Mouse (Mus musculus): ENCODE results near the gene Lhx2. TPM values are rescaled to one million over a fixed set of nuclear protein-coding genes. Genes with fewer than 3 reads are reported as not detected.
A peak's percentile ranks its signal among the peaks of the same experiment; 100 is the strongest.

Lhx2 gene
- polyA plus RNA-seq, 1 experiment from 2014 or later = 1.2 TPM

DNA sequence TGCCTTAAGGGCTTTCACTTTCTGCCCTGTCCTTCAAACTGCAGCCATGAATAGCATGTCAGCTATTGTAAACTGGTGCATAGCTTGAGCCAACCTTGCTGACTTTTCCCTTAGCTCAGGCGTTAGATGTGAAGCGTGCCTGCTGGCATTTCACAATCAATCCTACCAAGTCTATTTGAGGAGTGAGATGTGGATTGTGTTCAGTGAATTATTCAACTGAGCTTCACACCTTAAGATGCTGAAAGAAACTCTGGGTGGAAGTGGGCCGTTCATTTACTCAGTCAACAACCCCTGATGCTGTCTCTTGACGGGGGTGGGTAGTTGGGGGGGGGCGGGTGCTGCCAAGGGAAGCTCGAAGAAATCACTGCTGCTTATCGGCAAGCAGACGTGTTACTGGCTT is 15.7 kb upstream of the Lhx2 start:
- no peak overlapping the region for H3K4me2 ChIP-seq (ENCODE audit: low read depth, low read length)
- no peak overlapping the region for H3K9ac ChIP-seq (replicated peaks; ENCODE audit: low read depth, low read length)
- no peaks in the 10 kb centered on the region for H3K36me3 ChIP-seq (ENCODE audit: control insufficient read depth, insufficient read depth, low read length)
- H3K27ac ChIP-seq (ENCODE audit: low read depth, low read length) = no peak overlapping the region
- H3K9me3 ChIP-seq (ENCODE audit: control insufficient read depth, low read length) = no peaks in the 10 kb centered on the region
- no peak overlapping the region for H3K4me3 ChIP-seq (ENCODE audit: low read depth, low read length)
- H3K27me3 ChIP-seq (ENCODE audit: control insufficient read depth, insufficient read depth, low read length) = no peaks in the 10 kb centered on the region
- no peaks in the 10 kb centered on the region for H3K4me1 ChIP-seq (ENCODE audit: control insufficient read depth, insufficient read depth, low read length)
- 66% methylated on average over 8 of the region's 8 CpGs for WGBS
- no peak for ATAC-seq (ENCODE audit: low read depth)

DNA sequence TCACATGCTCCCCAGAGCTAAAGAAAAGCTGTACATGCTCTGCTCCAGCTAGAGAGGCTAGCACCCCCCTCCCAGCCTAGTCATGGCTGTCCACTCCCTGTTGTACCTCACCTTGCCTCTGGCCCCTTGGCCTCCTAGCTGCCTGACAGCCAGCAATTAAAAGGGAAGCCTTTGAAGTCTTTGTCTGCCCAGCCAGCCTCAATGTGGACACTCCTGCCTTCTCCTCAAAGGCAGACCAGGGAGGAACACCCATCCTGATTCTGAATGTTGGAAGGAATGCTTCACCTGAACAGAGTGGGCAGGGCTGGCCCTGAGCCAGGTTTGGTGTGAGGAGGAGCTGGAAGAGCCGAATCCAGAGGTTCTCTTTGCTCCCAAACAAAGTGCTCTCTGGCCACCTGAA is 12.4 kb upstream of the Lhx2 start:
- ATAC-seq (ENCODE audit: low read depth) = no peak
- WGBS = 57% methylated on average over 1 of the region's 1 CpGs

DNA sequence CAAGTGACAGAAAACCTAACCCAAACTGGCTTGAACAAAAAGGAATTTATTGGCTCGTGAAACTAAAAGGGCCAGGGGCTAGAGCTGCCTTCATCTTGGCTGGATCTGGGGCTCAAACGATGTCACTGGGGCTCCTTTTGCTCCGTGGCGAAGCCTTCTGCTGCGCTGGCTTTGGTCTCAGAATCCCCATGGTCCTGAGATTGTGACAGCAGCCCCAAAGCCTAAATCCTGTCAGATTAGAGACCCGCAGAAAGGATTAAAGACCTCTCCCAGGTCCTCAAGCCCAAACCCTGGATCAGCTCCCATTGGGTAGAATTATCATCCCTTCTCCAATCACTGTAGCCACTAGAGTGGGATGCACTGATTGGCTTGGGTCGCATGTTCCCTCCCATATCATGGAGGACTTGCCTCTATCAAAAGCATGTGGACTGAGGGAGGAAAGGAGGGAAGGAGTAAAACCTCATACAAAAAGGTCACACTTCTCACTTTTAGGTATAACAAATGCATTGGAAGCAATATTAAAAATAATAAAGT is 5.4 kb upstream of the Lhx2 start:
- no peak overlapping the region for H3K27ac ChIP-seq (ENCODE audit: low read depth, low read length)
- no peak overlapping the region for H3K4me2 ChIP-seq (ENCODE audit: low read depth, low read length)
- no peaks in the 10 kb centered on the region for H3K9me3 ChIP-seq (ENCODE audit: control insufficient read depth, low read length)
- ATAC-seq (ENCODE audit: low read depth) = no peak
- 38% methylated on average over 7 of the region's 7 CpGs for WGBS
- H3K36me3 ChIP-seq (ENCODE audit: control insufficient read depth, insufficient read depth, low read length) = no peaks in the 10 kb centered on the region
- no peaks in the 10 kb centered on the region for H3K4me1 ChIP-seq (ENCODE audit: control insufficient read depth, insufficient read depth, low read length)
- no peak overlapping the region for H3K9ac ChIP-seq (replicated peaks; ENCODE audit: low read depth, low read length)
- peaks cover 47% of the 10 kb centered on the region for H3K27me3 ChIP-seq (ENCODE audit: control insufficient read depth, insufficient read depth, low read length)
- H3K4me3 ChIP-seq (ENCODE audit: low read depth, low read length) = no peak overlapping the region

More for the DNA sequence above, 12.4 kb upstream of the Lhx2 start:
- H3K36me3 ChIP-seq (ENCODE audit: control insufficient read depth, insufficient read depth, low read length) = no peaks in the 10 kb centered on the region
- no peak overlapping the region for H3K9ac ChIP-seq (replicated peaks; ENCODE audit: low read depth, low read length)
- no peaks in the 10 kb centered on the region for H3K4me1 ChIP-seq (ENCODE audit: control insufficient read depth, insufficient read depth, low read length)
- 0 out of 2 replicates have a peak, but pooled peaks cover under 1% of the 10 kb centered on the region for H3K27me3 ChIP-seq (ENCODE audit: control insufficient read depth, insufficient read depth, low read length)
- no peaks in the 10 kb centered on the region for H3K9me3 ChIP-seq (ENCODE audit: control insufficient read depth, low read length)
- H3K27ac ChIP-seq (ENCODE audit: low read depth, low read length) = no peak overlapping the region
- no peak overlapping the region for H3K4me2 ChIP-seq (ENCODE audit: low read depth, low read length)
- no peak overlapping the region for H3K4me3 ChIP-seq (ENCODE audit: low read depth, low read length)

GRCm38 (mm10) chr2:38336606-38337005 is 2.5 kb upstream of the Lhx2 start:
- no peak overlapping the region for H3K27ac ChIP-seq (ENCODE audit: low read depth, low read length)
- H3K9ac ChIP-seq (replicated peaks; ENCODE audit: low read depth, low read length) = no peak overlapping the region
- no peaks in the 10 kb centered on the region for H3K36me3 ChIP-seq (ENCODE audit: control insufficient read depth, insufficient read depth, low read length)
- 3% methylated on average over 17 of the region's 17 CpGs for WGBS
- H3K9me3 ChIP-seq (ENCODE audit: control insufficient read depth, low read length) = no peaks in the 10 kb centered on the region
- H3K4me2 ChIP-seq (ENCODE audit: low read depth, low read length) = no peak overlapping the region
- no peak overlapping the region for H3K4me3 ChIP-seq (ENCODE audit: low read depth, low read length)
- no peak for ATAC-seq (ENCODE audit: low read depth)
- H3K27me3 ChIP-seq (ENCODE audit: control insufficient read depth, insufficient read depth, low read length) = peaks cover 64% of the 10 kb centered on the region
- H3K4me1 ChIP-seq (ENCODE audit: control insufficient read depth, insufficient read depth, low read length) = peaks cover 8% of the 10 kb centered on the region; the same call in 1 of the 2 replicates

DNA sequence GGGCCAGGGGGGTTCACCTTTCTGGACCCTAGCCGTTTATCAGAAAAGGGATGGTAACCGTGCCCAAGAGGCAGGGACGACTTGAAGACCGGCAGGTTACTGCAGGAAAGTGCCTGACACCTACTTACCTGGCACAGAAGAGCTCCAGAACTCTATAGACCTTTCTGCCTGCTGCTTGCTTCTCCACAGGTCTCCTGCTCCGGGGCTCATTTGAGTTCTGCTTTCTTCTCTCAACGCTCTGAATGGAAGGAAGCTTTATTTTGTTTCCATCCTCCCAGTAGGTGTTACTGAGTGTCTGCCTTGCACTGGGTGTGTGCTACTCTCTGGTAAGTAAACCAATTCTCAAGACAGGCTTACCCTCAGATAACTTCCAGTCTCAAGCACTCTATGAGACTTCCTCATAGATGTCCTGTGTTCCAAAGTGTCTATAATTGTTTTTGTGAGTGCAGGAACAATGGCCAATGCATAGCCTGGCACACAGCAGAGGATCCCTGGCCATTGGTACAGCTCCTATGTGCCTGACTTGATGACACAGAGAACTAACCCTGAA is 1.9 kb upstream of the Lhx2 start:
- under 1% methylated on average over 6 of the region's 6 CpGs for WGBS
- no peak for ATAC-seq (ENCODE audit: low read depth)
- Histone ChIP-seq H3K4me2 (ENCODE audit: low read depth, low read length) (no peak overlapping the region), H3K9me3 (ENCODE audit: control insufficient read depth, low read length) (no peaks in the 10 kb centered on the region), H3K4me1 (ENCODE audit: control insufficient read depth, insufficient read depth, low read length) (peaks cover 8% of the 10 kb centered on the region; the same call in 1 of the 2 replicates), H3K27ac (ENCODE audit: low read depth, low read length) (no peak overlapping the region), H3K9ac (replicated peaks; ENCODE audit: low read depth, low read length) (no peak overlapping the region), H3K4me3 (ENCODE audit: low read depth, low read length) (no peak overlapping the region), H3K27me3 (ENCODE audit: control insufficient read depth, insufficient read depth, low read length) (peaks cover 68% of the 10 kb centered on the region), H3K36me3 (ENCODE audit: control insufficient read depth, insufficient read depth, low read length) (no peaks in the 10 kb centered on the region)

GRCm38 (mm10) chr2:38337681-38338080 is 1.4 kb upstream of the Lhx2 start:
- H3K4me3 ChIP-seq (ENCODE audit: low read depth, low read length) = no peak overlapping the region
- WGBS = 7% methylated on average over 5 of the region's 5 CpGs

GRCm38 (mm10) chr2:38338348-38338932 is 641 bp upstream of the Lhx2 start:
- 0% methylated on average over 5 of the region's 5 CpGs for WGBS
- Histone ChIP-seq H3K4me2 (ENCODE audit: low read depth, low read length) (no peak overlapping the region), H3K4me1 (ENCODE audit: control insufficient read depth, insufficient read depth, low read length) (peaks cover 8% of the 10 kb centered on the region; the same call in 1 of the 2 replicates), H3K27me3 (ENCODE audit: control insufficient read depth, insufficient read depth, low read length) (peaks cover 72% of the 10 kb centered on the region), H3K9ac (replicated peaks; ENCODE audit: low read depth, low read length) (no peak overlapping the region), H3K36me3 (ENCODE audit: control insufficient read depth, insufficient read depth, low read length) (no peaks in the 10 kb centered on the region), H3K4me3 (ENCODE audit: low read depth, low read length) (no peak overlapping the region), H3K9me3 (ENCODE audit: control insufficient read depth, low read length) (no peaks in the 10 kb centered on the region), H3K27ac (ENCODE audit: low read depth, low read length) (no peak overlapping the region)
- ATAC-seq (ENCODE audit: low read depth) = no peak

More at GRCm38 (mm10) chr2:38337681-38338080, 1.4 kb upstream of the Lhx2 start:
- ATAC-seq (ENCODE audit: low read depth) = no peak
- H3K27me3 ChIP-seq (ENCODE audit: control insufficient read depth, insufficient read depth, low read length) = peaks cover 72% of the 10 kb centered on the region
- H3K36me3 ChIP-seq (ENCODE audit: control insufficient read depth, insufficient read depth, low read length) = no peaks in the 10 kb centered on the region
- peaks cover 8% of the 10 kb centered on the region; the same call in 1 of the 2 replicates for H3K4me1 ChIP-seq (ENCODE audit: control insufficient read depth, insufficient read depth, low read length)
- H3K9ac ChIP-seq (replicated peaks; ENCODE audit: low read depth, low read length) = no peak overlapping the region
- H3K9me3 ChIP-seq (ENCODE audit: control insufficient read depth, low read length) = no peaks in the 10 kb centered on the region
- no peak overlapping the region for H3K4me2 ChIP-seq (ENCODE audit: low read depth, low read length)
- H3K27ac ChIP-seq (ENCODE audit: low read depth, low read length) = no peak overlapping the region

DNA sequence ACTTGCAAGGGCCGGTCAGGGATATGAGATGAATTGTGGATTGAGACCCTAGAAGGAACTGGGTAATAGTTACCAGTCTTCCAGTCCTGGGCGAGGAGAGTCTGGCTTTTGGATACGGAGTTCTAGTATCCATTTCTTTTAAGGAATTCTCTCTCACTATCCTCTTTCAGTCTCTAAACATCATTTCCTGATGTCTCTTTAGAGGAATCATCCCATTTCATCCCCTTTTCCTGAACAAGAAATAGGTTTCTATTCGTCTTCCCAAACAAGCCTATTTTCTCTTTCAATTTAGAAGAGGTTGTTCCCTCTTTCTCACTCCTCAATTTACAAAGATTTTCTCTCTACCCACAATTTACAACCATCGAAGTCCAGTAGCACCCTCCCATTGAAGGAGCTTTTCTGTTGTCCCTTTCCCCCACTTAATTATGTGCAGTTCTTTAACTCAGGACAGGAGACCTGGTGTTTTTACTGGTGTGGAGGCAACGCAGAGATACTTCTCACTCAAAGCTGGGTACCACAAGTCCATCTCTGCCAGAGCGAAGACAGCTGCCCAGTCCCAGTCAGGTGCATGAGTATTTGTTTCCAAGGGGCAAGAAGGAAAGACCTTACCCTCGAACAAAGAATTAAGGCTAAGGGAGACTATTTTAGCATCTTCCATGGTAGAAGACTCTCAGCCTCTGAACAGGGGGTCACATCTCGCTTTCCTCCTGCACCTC is 987 bp downstream of the Lhx2 start:
- H3K4me2 ChIP-seq (ENCODE audit: low read depth, low read length) = peak overlapping the region; percentile 50
- H3K4me3 ChIP-seq (ENCODE audit: low read depth, low read length) = peak overlapping the region; percentile 25; the same call in 1 of the 2 replicates
- H3K36me3 ChIP-seq (ENCODE audit: control insufficient read depth, insufficient read depth, low read length) = no peaks in the 10 kb centered on the region
- H3K27ac ChIP-seq (ENCODE audit: low read depth, low read length) = no peak overlapping the region
- WGBS = under 1% methylated on average over 9 of the region's 9 CpGs
- ATAC-seq (ENCODE audit: low read depth) = no peak
- H3K9ac ChIP-seq (replicated peaks; ENCODE audit: low read depth, low read length) = no peak overlapping the region
- H3K4me1 ChIP-seq (ENCODE audit: control insufficient read depth, insufficient read depth, low read length) = peaks cover 8% of the 10 kb centered on the region; the same call in 1 of the 2 replicates
- no peaks in the 10 kb centered on the region for H3K9me3 ChIP-seq (ENCODE audit: control insufficient read depth, low read length)
- H3K27me3 ChIP-seq (ENCODE audit: control insufficient read depth, insufficient read depth, low read length) = peaks cover 80% of the 10 kb centered on the region
